ENCODE assay signal across 14 mouse cellular contexts in the genomic region with DNA sequence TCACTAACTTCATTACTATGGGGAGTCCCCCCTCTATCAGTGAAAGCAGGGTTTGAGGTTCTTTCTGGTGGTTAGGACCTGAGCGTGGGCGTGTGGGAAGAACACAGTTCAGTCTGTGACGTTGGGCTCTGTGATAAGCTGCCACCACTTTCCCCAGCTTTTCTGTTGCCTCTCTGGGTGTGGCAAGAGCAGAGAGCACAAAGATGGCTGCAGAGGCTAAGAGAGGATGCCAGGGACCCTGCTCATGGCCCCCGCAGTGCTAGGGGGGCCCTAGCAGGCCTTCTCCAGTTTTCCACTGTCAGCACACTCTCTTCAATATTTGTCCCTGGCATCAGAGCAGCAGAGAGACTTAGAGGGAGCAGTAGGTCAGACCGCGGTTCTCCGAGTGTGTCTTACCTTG.
A peak's percentile ranks its signal among the peaks of the same experiment; 100 is the strongest.
DNase-seq lines count a peak whose midpoint lies in the region; ATAC-seq and TF ChIP-seq lines count a peak whose summit lies in the region.
"Had no signal": no experiment of that assay in that cellular context is flagged by ENCODE, and none has a peak within 500 bp of the region (broad histone marks: within the 10 kb centered on the region; RNA-seq: fewer than 3 reads in every experiment).

No protein-coding gene starts in this region.

- H3K4me1 ChIP-seq in liver, embryonic 11.5 days (replicated peaks; ENCODE audit: control insufficient read depth, insufficient read depth, low read length), result peaks cover 14% of the 10 kb centered on the region
- H3K4me1 ChIP-seq in stomach, postnatal 0 days (replicated peaks; ENCODE audit: control insufficient read depth, insufficient read depth), result peaks cover 3% of the 10 kb centered on the region

- H3K27me3 ChIP-seq in liver, embryonic 11.5 days (replicated peaks; ENCODE audit: control insufficient read depth, insufficient read depth, low read length), result no peaks in the 10 kb centered on the region
- H3K27me3 ChIP-seq in stomach, postnatal 0 days (ENCODE audit: control insufficient read depth, insufficient read depth, low read length), result no peaks in the 10 kb centered on the region
- H3K27me3 ChIP-seq: embryonic facial prominence, embryonic 13.5 days; heart, embryonic 12.5 days; intestine, embryonic 15.5 days had no signal

- H3K4me2 ChIP-seq in liver, embryonic 11.5 days, result no peak overlapping the region
- no peak overlapping the region for H3K4me2 ChIP-seq in stomach, postnatal 0 days (replicated peaks; ENCODE audit: low read depth)
- H3K4me2 ChIP-seq: embryonic facial prominence, embryonic 13.5 days; heart, embryonic 12.5 days; intestine, embryonic 15.5 days; lung, embryonic 14.5 days had no signal

- H3K9me3 ChIP-seq in liver, embryonic 11.5 days (ENCODE audit: control insufficient read depth, low read length), result no peaks in the 10 kb centered on the region
- no peaks in the 10 kb centered on the region for H3K9me3 ChIP-seq in stomach, postnatal 0 days (ENCODE audit: control insufficient read depth, low read length)
- H3K9me3 ChIP-seq: embryonic facial prominence, embryonic 13.5 days; heart, embryonic 12.5 days; intestine, embryonic 15.5 days had no signal

- peak; percentile 40; the same call in 1 of the 2 replicates for ATAC-seq in liver, embryonic 11.5 days (replicated peaks; ENCODE audit: low FRiP score)
- peak; percentile 59 for ATAC-seq in common myeloid progenitor, adult 5-6 weeks (replicated peaks; ENCODE audit: low read depth, poor library complexity, severe bottlenecking)
- no peak for ATAC-seq in stomach, postnatal 0 days (ENCODE audit: low FRiP score, low TSS enrichment)
- ATAC-seq: intestine, embryonic 15.5 days had no signal

- no peak for TF ChIP-seq EP300 in stomach, postnatal 0 days (optimal IDR thresholded peaks at IDR 0.05)

- DNase-seq in liver, embryonic 11.5 days (ENCODE audit: low spot score), result no peak
- DNase-seq in liver, result no peak
- peak; percentile 17 to 32 for DNase-seq in CD8-positive naive resting alpha-beta T cell, adult 2 months (ENCODE audit: low read depth in 2 of 2, low spot score in 2 of 2)
- DNase-seq in stomach, postnatal 0 days (ENCODE audit: low spot score), result peak; percentile 29
- no peak for DNase-seq in heart, adult 11 months
- DNase-seq in lung, adult 18-20 months, result no peak
- DNase-seq: gastrocnemius, postnatal 25 days; kidney, postnatal 10 days; lung, embryonic 14.5 days; retina, postnatal 1 day had no signal

- no peak for TF ChIP-seq CTCF in stomach, postnatal 0 days (IDR thresholded peaks at IDR 0.05; ENCODE audit: low read depth)

- H3K36me3 ChIP-seq in liver, embryonic 11.5 days (ENCODE audit: control insufficient read depth, insufficient read depth, low read length), result no peaks in the 10 kb centered on the region; the same call in 1 of the 2 replicates
- peaks cover 2% of the 10 kb centered on the region; the same call in 1 of the 2 replicates for H3K36me3 ChIP-seq in stomach, postnatal 0 days (ENCODE audit: control insufficient read depth, insufficient read depth, low read length)
- H3K36me3 ChIP-seq: intestine, embryonic 15.5 days had no signal

- H3K9ac ChIP-seq in liver, embryonic 11.5 days (ENCODE audit: low read depth, low read length), result no peak overlapping the region
- H3K9ac ChIP-seq in stomach, postnatal 0 days (ENCODE audit: low read length), result no peak overlapping the region
- H3K9ac ChIP-seq: embryonic facial prominence, embryonic 13.5 days; heart, embryonic 12.5 days; intestine, embryonic 15.5 days; lung, embryonic 14.5 days had no signal

- no peak overlapping the region for H3K4me3 ChIP-seq in liver, embryonic 11.5 days (ENCODE audit: low read depth, low read length)
- no peak overlapping the region for H3K4me3 ChIP-seq in stomach, postnatal 0 days (ENCODE audit: low read depth, low read length)
- H3K4me3 ChIP-seq: embryonic facial prominence, embryonic 13.5 days; heart, embryonic 12.5 days; intestine, embryonic 15.5 days had no signal

- WGBS in liver, embryonic 11.5 days, result 67% methylated on average over 7 of the region's 7 CpGs
- 83% methylated on average over 7 of the region's 7 CpGs for WGBS in stomach, postnatal 0 days

- H3K27ac ChIP-seq in liver, embryonic 11.5 days (ENCODE audit: low read depth, low read length), result no peak overlapping the region
- H3K27ac ChIP-seq in stomach, postnatal 0 days (replicated peaks), result no peak overlapping the region
- H3K27ac ChIP-seq: embryonic facial prominence, embryonic 13.5 days; intestine, embryonic 15.5 days had no signal

Comparison
In these comparisons a context has a peak if more than half of its experiments do, and no peak if none do; other contexts are left out.
1. DNase-seq: peak in CD8-positive naive resting alpha-beta T cell, adult 2 months (2 of 2) and stomach, postnatal 0 days (single experiment); none in liver, embryonic 11.5 days (single experiment), liver (single experiment), heart, adult 11 months (single experiment) and lung, adult 18-20 months (0 of 2).